Mouse (Mus musculus): ENCODE results near the gene Mdc1. TPM values are rescaled to one million over a fixed set of nuclear protein-coding genes. Genes with fewer than 3 reads are reported as not detected.

Mdc1 gene
- polyA plus RNA-seq, 1 experiment from 2014 or later: 21.0 TPM

DNA sequence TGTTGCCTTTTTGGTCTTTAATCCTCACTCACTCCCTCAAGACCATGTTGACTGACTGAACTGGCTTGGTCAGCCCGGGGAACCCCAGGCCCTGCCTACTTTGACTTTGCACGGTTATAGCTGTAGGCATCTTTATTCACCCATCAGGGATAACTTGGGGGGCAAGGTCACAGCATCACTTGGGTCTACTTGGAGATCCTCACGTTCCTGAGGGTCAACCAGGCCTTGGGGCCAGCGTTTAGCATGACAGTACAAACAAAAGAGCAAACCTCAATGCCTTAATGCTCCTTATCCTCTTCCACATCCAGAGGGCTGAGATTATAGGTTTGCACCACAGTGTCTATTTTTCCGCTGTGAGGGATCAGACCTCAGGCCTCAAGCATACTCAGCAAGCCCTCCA lies 29.0 kb upstream of the Mdc1 start:
- no peak for ATAC-seq (ENCODE audit: insufficient number of reproducible peaks, insufficient read depth, low FRiP score, low TSS enrichment, low read depth)
- Histone ChIP-seq H3K27me3 (no peaks in the 10 kb centered on the region), H3K27ac (peak overlapping the region; percentile 91)

DNA sequence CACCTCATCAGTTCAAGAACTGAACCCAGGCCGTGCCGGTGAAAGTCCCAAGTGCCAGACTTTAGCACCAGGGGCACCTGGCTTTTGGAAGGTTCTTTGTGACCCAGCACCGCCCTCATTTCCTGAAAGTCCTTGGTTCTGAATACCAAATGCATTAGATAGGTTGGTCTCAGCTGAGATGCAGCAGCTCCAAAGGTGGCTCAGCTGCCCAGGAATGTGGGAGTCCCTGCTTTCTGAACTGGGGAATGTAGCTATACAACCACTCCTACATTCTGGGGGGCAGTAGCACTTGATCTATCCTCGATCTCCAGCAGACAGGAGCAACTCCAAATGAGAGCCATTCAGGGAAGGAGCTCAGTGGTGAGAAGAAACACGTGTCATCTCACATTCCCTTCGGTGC lies 28.6 kb upstream of the Mdc1 start:
- Histone ChIP-seq H3K4me3 (no peak overlapping the region), H3K9ac (peak overlapping the region; percentile 27), H3K27ac (peak overlapping the region; percentile 91), H3K4me2 (peak overlapping the region; percentile 29), H3K4me1 (peaks cover 55% of the 10 kb centered on the region), H3K9me3 (no peaks in the 10 kb centered on the region), H3K36me3 (no peaks in the 10 kb centered on the region), H3K27me3 (no peaks in the 10 kb centered on the region)
- WGBS: 53% methylated on average over 6 of the region's 6 CpGs
- peak; percentile 30 for ATAC-seq (ENCODE audit: insufficient number of reproducible peaks, insufficient read depth, low FRiP score, low TSS enrichment, low read depth)

More for the DNA sequence above, 29.0 kb upstream of the Mdc1 start:
- Histone ChIP-seq H3K4me2 (no peak overlapping the region), H3K9me3 (no peaks in the 10 kb centered on the region), H3K4me3 (no peak overlapping the region), H3K9ac (peak overlapping the region; percentile 27; the same call in 1 of the 2 replicates), H3K4me1 (peaks cover 50% of the 10 kb centered on the region), H3K36me3 (no peaks in the 10 kb centered on the region)
- 65% methylated on average over 5 of the region's 5 CpGs for WGBS

DNA sequence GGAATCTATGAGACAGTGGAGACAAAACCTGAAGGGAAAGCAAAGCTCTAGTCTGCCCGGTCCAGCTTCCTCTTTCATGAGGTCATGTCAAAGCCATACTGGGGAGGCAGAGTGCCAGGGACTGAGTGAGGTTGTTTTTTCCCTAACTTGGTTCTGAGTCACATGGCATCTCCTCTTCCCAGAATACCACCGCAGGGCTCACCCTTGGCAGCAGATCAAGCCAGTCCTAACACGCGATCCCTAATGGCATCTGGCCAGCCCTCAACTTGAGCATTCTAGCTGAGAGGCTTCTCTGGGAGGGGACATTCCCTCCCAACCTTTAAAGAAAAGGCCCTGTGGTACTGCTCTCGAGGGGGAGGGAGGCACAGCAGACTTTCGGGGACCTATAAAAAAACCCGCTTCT lies 28.1 kb upstream of the Mdc1 start:
- peak overlapping the region; percentile 27; the same call in 1 of the 2 replicates for H3K9ac ChIP-seq
- peak overlapping the region; percentile 91 for H3K27ac ChIP-seq
- ATAC-seq (ENCODE audit: insufficient number of reproducible peaks, insufficient read depth, low FRiP score, low TSS enrichment, low read depth): peak; percentile 76
- H3K9me3 ChIP-seq: no peaks in the 10 kb centered on the region
- H3K4me2 ChIP-seq: peak overlapping the region; percentile 29
- H3K4me3 ChIP-seq: no peak overlapping the region
- H3K27me3 ChIP-seq: no peaks in the 10 kb centered on the region
- H3K36me3 ChIP-seq: no peaks in the 10 kb centered on the region
- WGBS: 26% methylated on average over 7 of the region's 7 CpGs
- H3K4me1 ChIP-seq: peaks cover 57% of the 10 kb centered on the region

DNA sequence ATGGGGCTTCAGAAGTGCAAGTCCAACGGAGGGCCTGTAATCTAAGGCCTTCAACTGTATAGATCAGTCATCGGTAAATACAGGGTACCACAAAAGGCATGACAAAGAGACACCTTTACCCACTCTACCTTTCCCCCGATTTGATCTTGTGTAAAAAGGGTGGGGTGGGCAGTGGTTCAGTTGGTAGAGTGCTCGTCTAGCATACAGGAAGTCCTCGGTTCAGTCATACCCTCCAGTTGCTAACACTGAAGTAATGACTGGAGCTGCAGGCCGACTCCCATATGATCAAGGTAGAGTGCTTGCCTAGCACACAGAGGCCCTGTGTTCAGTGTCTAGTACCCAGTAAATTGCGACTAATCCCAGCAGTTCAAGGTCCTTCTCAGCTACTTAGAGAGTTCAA lies 27.7 kb upstream of the Mdc1 start:
- Histone ChIP-seq H3K4me1 (peaks cover 57% of the 10 kb centered on the region), H3K36me3 (no peaks in the 10 kb centered on the region), H3K27me3 (no peaks in the 10 kb centered on the region), H3K4me2 (peak overlapping the region; percentile 29), H3K27ac (peak overlapping the region; percentile 91), H3K4me3 (no peak overlapping the region), H3K9me3 (no peaks in the 10 kb centered on the region), H3K9ac (no peak overlapping the region; the same call in 1 of the 2 replicates)
- no peak for ATAC-seq (ENCODE audit: insufficient number of reproducible peaks, insufficient read depth, low FRiP score, low TSS enrichment, low read depth)
- 63% methylated on average over 7 of the region's 7 CpGs for WGBS

DNA sequence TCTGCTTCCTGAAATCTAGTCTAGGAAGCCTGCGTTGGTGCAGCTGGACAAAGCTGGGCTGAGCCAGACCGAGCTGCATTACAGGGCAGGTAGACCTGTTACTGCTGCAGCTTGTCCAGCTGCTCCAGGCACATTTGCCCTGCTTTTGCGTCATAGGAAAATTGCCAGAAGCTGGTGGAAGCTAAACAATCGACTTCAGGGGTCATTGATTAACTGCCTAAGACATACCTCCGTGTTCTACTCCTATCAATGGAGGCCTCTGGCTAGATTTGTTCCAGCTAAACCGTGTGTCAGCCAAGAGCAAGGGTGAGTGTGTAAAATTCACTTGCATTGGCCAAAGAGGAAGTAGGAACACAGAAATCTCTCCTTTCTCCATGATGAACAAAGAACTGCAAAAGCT lies 26.6 kb upstream of the Mdc1 start:
- H3K9me3 ChIP-seq: no peaks in the 10 kb centered on the region
- H3K27me3 ChIP-seq: no peaks in the 10 kb centered on the region
- no peak overlapping the region for H3K4me3 ChIP-seq
- WGBS: 45% methylated on average over 6 of the region's 6 CpGs
- peaks cover 57% of the 10 kb centered on the region for H3K4me1 ChIP-seq
- peak overlapping the region; percentile 83 for H3K27ac ChIP-seq
- H3K9ac ChIP-seq: no peak overlapping the region
- H3K4me2 ChIP-seq: no peak overlapping the region
- ATAC-seq (ENCODE audit: insufficient number of reproducible peaks, insufficient read depth, low FRiP score, low TSS enrichment, low read depth): no peak
- H3K36me3 ChIP-seq: no peaks in the 10 kb centered on the region

DNA sequence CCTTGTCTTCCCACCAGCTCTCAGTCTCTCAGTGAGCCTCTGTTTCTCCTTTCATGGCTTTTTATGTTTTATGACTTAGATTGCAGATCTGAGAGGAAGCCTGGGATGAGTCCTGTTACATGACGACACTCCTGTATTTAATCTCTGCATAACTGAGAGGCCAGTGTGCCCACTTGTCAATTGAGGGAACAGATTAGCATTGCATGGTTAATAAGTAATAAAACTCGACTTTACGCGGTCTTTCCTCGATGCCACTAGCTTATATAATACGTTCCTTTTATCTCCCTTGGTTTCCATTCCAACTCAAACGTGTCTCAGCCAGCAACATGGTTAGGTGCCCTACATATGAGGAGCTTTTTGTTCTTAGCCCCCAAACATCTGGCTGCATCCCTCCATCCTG lies 25.5 kb upstream of the Mdc1 start:
- Histone ChIP-seq H3K4me2 (no peak overlapping the region), H3K9me3 (no peaks in the 10 kb centered on the region), H3K27ac (peak overlapping the region; percentile 48; the same call in 1 of the 2 replicates), H3K36me3 (no peaks in the 10 kb centered on the region), H3K4me1 (peaks cover 62% of the 10 kb centered on the region), H3K27me3 (no peaks in the 10 kb centered on the region), H3K4me3 (no peak overlapping the region), H3K9ac (no peak overlapping the region)
- WGBS: 52% methylated on average over 7 of the region's 7 CpGs
- ATAC-seq (ENCODE audit: insufficient number of reproducible peaks, insufficient read depth, low FRiP score, low TSS enrichment, low read depth): no peak

DNA sequence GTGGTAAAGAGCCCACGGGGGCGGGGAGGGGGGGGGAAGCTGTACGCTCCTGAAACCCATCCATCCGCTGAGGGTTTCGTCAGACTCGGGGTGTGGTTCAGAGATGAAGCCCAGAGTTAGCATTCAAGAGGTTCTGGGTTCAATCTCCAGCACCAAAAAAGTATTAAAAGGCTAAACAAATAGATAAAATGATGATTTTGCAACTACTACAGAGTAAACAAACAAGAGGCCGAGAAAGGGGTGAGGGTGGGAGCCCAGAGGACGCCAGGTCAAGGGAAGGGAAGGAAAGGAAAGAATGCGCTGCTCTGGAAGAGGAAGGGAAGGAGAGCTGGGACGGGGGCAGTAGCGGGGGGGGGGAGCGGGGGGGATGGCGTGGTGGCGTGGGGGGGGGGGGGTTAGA lies 24.6 kb upstream of the Mdc1 start:
- no peaks in the 10 kb centered on the region for H3K27me3 ChIP-seq
- no peak overlapping the region for H3K9ac ChIP-seq
- H3K9me3 ChIP-seq: no peaks in the 10 kb centered on the region
- H3K4me2 ChIP-seq: peak overlapping the region; percentile 30; the same call in 1 of the 2 replicates
- peak overlapping the region; percentile 84; the same call in 1 of the 2 replicates for H3K27ac ChIP-seq
- H3K4me1 ChIP-seq: peaks cover 65% of the 10 kb centered on the region
- ATAC-seq (ENCODE audit: insufficient number of reproducible peaks, insufficient read depth, low FRiP score, low TSS enrichment, low read depth): no peak
- no peak overlapping the region for H3K4me3 ChIP-seq
- H3K36me3 ChIP-seq: no peaks in the 10 kb centered on the region
- 19% methylated on average over 13 of the region's 14 CpGs for WGBS

DNA sequence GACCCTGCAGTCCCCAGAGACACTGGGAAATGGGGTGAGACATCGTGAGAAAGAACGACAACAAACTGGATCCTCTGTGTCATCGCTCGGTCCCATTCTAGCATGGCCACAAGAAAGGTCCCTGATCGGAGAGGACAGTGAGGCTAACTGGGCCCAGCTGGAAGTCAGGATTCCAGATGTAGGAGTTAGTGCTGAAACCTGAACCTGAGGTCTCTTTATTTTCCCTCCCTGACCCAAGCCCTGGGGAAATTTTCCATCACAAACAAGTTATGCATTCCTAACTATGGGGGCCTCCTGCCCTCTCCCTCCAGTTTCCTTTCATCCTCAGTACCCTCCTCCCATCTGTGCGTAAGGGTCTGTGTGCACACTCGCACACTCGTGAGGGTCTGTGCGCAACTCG lies 24.1 kb upstream of the Mdc1 start:
- WGBS: 20% methylated on average over 10 of the region's 10 CpGs
- H3K4me1 ChIP-seq: peaks cover 65% of the 10 kb centered on the region
- 0 out of 2 replicates have a peak, but pooled peaks have one; percentile 15 for ATAC-seq (ENCODE audit: insufficient number of reproducible peaks, insufficient read depth, low FRiP score, low TSS enrichment, low read depth)
- peak overlapping the region; percentile 30; the same call in 1 of the 2 replicates for H3K4me2 ChIP-seq
- H3K4me3 ChIP-seq: 0 out of 2 replicates have a peak overlapping the region, but pooled peaks have one; percentile 10
- 0 out of 2 replicates have a peak overlapping the region, but pooled peaks have one; percentile 7 for H3K9ac ChIP-seq
- no peaks in the 10 kb centered on the region for H3K9me3 ChIP-seq
- no peaks in the 10 kb centered on the region for H3K36me3 ChIP-seq
- H3K27me3 ChIP-seq: no peaks in the 10 kb centered on the region
- peak overlapping the region; percentile 84 for H3K27ac ChIP-seq

DNA sequence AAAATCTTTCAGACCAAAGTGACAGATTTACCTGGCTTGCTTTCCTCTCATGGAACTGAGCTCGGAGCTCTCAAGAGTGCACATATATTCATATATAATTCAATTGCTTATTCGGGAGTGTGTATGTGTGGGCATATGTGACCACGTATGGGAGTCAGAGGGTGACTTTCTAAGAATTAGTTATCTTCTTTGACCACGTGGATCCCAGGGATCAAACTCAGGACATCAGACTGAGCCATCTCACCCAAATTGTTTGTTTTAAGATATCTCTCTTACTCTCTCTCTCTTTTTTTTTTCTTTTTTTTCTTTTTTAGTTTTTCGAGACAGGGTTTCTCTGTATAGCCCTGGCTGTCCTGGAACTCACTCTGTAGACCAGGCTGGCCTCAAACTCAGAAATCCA lies 21.2 kb upstream of the Mdc1 start:
- H3K4me1 ChIP-seq: peaks cover 49% of the 10 kb centered on the region
- no peak overlapping the region for H3K4me2 ChIP-seq
- H3K27ac ChIP-seq: no peak overlapping the region
- peaks cover 8% of the 10 kb centered on the region for H3K36me3 ChIP-seq
- WGBS: 81% methylated on average over 5 of the region's 5 CpGs
- no peak overlapping the region for H3K4me3 ChIP-seq
- H3K9me3 ChIP-seq: no peaks in the 10 kb centered on the region
- no peak overlapping the region for H3K9ac ChIP-seq
- no peak for ATAC-seq (ENCODE audit: insufficient number of reproducible peaks, insufficient read depth, low FRiP score, low TSS enrichment, low read depth)
- H3K27me3 ChIP-seq: no peaks in the 10 kb centered on the region

DNA sequence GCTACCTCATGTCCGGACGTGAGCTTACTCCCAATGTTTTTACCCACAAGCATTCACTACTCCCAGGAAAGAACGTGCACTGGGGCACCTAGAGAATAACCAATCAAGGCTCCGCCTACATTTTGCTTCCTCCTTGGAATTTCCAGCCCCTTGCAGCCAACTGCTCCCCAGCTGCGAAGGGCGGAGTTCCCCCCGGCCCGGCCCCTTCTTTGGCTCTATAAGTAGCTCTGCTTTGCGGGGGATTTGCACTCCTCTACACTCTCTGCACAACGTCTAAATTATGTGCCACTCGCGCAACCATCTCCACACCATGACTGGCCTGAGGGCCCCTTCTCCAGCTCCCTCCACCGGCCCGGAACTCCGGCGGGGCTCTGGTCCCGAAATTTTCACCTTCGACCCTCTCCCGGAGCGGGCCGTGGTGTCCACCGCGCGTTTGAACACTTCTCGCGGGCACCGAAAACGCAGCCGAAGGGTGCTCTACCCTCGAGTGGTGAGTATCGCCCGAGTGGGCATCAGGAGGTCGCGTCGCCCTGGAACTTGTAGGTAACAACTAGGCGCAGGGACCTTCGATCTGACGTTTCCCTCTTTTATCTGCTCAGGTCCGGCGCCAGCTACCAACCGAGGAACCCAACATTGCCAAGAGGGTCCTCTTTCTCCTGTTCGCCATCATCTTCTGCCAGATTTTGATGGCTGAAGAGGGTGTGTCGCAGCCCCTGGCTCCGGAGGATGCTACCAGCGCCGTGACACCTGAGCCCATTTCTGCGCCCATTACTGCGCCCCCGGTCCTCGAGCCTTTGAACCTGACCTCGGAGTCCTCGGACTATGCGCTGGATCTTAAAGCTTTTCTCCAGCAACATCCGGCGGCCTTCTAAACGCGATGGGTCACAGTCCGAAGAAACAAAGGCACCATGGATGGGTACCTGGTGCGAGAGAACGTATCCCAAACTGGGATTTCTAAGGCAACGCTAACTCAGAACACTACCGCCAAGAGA lies 19.6 kb upstream of the Mdc1 start, which contains the start of gene Ier3:
Gene Ier3, plus strand, starts transcription at position 246 of the 992 bp plus-strand sequence.
- peak; percentile 43 for ATAC-seq (ENCODE audit: insufficient number of reproducible peaks, insufficient read depth, low FRiP score, low TSS enrichment, low read depth)
- WGBS: under 1% methylated on average over 62 of the region's 62 CpGs

DNA sequence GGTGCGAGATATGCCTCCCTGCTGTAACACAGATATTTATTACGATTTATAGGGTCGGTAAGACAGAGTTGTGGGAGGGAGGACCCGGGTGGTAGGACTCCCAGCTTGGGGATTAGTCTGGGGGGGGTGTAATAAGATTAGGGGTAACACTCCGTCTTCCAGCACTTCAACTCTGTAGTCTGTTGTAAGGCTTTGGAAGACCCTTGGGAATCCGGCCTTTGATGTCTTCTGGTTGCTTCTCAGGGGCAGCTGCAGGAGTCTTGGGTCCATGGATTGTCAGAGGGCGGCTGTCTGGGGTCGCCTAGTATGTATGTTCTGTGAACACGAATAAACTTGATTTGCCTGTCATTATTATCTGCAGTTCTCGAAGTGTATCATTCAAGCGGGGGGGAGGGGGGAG lies 18.8 kb upstream of the Mdc1 start:
- 3% methylated on average over 11 of the region's 11 CpGs for WGBS

More for the DNA sequence above, 19.6 kb upstream of the Mdc1 start, which contains the start of gene Ier3:
- H3K4me1 ChIP-seq: peaks cover 34% of the 10 kb centered on the region
- H3K9me3 ChIP-seq: no peaks in the 10 kb centered on the region
- peak within 1 kb of the TSS; percentile 94 for H3K4me2 ChIP-seq
- peak within 1 kb of the TSS; percentile 79 for H3K27ac ChIP-seq
- peak within 1 kb of the TSS; percentile 80 for H3K9ac ChIP-seq
- peaks cover 24% of the 10 kb centered on the region for H3K36me3 ChIP-seq
- H3K4me3 ChIP-seq: peak within 1 kb of the TSS; percentile 67
- no peaks in the 10 kb centered on the region for H3K27me3 ChIP-seq

More for the DNA sequence above, 18.8 kb upstream of the Mdc1 start:
- H3K4me1 ChIP-seq: peaks cover 26% of the 10 kb centered on the region
- H3K27me3 ChIP-seq: no peaks in the 10 kb centered on the region
- 0 out of 2 replicates have a peak, but pooled peaks have one; percentile 1 for ATAC-seq (ENCODE audit: insufficient number of reproducible peaks, insufficient read depth, low FRiP score, low TSS enrichment, low read depth)
- peak overlapping the region; percentile 67 for H3K4me3 ChIP-seq
- peak overlapping the region; percentile 80 for H3K9ac ChIP-seq
- peak overlapping the region; percentile 44; the same call in 1 of the 2 replicates for H3K27ac ChIP-seq
- peaks cover 33% of the 10 kb centered on the region for H3K36me3 ChIP-seq
- no peaks in the 10 kb centered on the region for H3K9me3 ChIP-seq
- peak overlapping the region; percentile 94 for H3K4me2 ChIP-seq
